Mouse (Mus musculus) kidney, postnatal 25 days (tissue): ENCODE measurements around the gene C1qtnf2.

Experiments
- DNase-seq, 2 experiments: peaks; one replicate each; pipeline ENCODE4 v3.0.0; 2021; ENCODE audit warnings: mixed read lengths in 2 of 2

Gene C1qtnf2

GRCm38 (mm10) chr11:43474225-43474774 is at the start of gene C1qtnf2:
Gene C1qtnf2 (plus strand): TSS chr11:43474276.
- peak; percentile 59 to 65 for DNase-seq

- no peak for DNase-seq
These were observed 49.7 kb upstream of the C1qtnf2 start for GRCm38 (mm10) chr11:43424386-43424785.

DNA sequence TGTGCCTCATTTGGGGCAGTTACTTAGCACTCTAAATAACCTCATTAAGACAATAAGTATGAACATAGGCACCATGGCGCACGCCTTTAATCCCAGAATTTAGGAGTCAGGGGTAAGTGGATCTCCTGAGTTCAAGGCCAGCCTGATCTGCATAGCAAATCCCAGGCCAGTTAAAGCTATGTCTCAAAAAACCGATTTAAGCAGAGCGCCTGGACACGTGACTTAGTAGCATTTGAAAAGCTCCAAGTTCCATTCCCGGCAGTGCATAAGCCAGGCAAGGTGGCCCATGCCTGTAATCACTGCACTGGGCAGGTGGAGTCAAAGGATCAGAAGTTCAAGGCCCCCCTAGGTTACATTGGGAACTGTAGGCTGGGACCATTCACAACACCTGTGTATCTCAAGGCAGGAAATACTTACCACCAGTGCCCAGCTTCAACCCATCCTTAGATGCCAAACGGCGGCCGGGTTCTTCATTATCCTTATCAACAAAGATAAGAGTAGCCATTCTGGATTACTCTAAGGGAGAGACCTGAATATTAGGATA is 48.8 kb upstream of the C1qtnf2 start:
- no peak for DNase-seq

- DNase-seq = peak; percentile 88 to 94
These were observed 48.2 kb upstream of the C1qtnf2 start, which contains the start of gene Pttg1 for GRCm38 (mm10) chr11:43425824-43426413. Gene Pttg1 (minus strand): TSS chr11:43426251.

- DNase-seq = peak in 1 of 2 experiments; percentile 13
These were observed 47.6 kb upstream of the C1qtnf2 start for GRCm38 (mm10) chr11:43426414-43426884.

- peak; percentile 79 to 85 for DNase-seq
These were observed 40.6 kb upstream of the C1qtnf2 start, which contains the start of gene Slu7 for GRCm38 (mm10) chr11:43433254-43434023. Gene Slu7 (plus strand): TSS chr11:43433744.

GRCm38 (mm10) chr11:43434024-43434407 is 40.1 kb upstream of the C1qtnf2 start:
- DNase-seq = no peak

GRCm38 (mm10) chr11:43441121-43441520 is 33.0 kb upstream of the C1qtnf2 start:
- no peak for DNase-seq

DNA sequence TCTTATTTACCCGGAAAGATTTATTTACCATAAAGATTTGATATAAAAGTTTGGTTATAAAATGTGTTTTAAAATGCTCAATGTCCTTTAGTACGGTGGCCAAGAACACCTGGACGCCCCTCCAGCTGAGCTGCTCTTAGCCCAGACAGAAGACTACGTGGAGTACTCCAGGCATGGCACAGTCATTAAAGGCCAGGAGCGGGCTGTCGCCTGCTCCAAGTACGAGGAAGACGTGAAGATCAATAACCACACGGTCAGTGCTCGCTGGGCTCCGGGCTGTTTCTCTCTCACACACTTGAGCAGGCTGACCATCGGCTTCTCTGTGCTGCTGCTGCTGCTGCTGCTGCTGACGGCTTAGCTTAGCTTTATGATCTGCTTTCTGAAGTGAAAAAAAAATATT is 30.9 kb upstream of the C1qtnf2 start:
- DNase-seq = no peak

DNA sequence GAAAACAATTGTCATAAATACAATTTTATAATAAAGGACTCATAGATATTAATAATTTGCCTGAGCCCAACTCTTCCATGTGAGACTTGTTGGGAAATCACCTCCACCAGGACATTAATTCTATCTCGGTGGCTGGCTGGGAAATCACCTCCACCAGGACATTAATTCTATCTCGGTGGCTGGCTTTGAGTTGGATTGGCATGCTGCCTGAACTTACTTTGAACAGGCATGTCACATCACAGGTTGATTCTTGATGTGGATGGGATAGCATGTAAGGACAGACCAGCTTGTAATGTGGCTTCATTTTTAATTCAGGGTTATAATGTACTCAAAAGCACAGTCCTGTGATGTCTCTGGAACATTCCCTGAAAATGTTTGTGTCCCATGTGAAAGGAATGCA is 24.2 kb upstream of the C1qtnf2 start:
- no peak for DNase-seq

- no peak for DNase-seq
These were observed 22.8 kb upstream of the C1qtnf2 start for GRCm38 (mm10) chr11:43451322-43451721.

DNA sequence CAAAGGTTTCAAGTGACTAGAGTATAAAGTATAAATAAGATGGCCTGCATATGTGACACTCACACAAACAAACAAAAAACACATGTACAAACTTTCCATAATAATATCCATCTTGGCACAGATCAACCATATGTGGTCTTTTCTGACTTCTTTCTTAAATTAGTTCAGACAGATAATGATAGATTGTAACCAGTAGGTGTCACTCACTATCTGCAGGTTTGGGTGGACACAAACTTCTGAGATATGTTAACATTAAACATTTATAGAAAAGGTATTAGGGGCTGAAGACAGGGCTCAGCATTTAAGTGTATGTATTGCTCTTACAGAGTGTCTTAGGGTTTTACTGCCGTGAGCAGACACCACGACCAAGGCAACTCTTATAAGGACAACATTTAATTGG is 21.8 kb upstream of the C1qtnf2 start:
- DNase-seq = no peak

DNA sequence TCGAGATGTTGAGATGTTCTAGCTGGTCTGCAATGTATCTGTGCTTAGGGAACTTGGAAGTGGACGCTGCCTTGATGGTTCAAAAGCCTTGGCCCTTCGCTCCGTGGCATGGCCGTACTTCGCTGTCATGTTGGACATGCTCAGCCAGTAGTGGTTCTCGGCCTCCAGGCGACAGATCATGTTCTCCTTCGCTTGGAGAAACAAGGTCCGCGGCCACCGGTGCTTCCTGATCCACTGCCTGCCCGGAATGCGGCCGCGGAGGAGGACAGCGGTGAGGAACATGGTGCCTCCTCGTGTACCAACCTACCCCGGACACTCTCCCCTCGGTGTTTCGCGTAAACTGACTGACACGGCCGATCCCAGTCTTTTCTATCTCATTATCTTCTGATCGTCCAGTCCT is 10.9 kb upstream of the C1qtnf2 start:
- no peak for DNase-seq

DNA sequence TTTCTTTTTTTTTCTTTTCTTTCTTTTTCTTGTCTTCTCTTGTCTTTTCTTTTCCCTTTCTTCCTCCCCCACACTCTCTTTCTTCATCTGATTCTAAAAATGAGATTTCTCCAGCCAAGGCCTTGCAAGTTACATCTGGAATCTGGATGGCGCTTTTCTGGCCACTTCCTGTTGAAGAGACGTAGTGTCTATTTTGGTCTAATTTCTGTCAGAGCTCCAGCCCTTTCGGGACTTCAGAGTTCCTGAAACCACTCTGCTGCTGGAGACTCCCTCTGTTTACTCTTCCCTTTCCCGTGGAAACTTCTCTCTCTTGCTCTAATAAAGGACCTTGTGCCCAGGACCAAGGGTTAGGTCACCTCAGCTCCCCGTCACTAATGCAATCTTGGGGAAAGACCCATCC is 4.0 kb upstream of the C1qtnf2 start:
- peak; percentile 46 to 60 for DNase-seq

GRCm38 (mm10) chr11:43470881-43471820 is 2.9 kb upstream of the C1qtnf2 start:
- no peak for DNase-seq

DNA sequence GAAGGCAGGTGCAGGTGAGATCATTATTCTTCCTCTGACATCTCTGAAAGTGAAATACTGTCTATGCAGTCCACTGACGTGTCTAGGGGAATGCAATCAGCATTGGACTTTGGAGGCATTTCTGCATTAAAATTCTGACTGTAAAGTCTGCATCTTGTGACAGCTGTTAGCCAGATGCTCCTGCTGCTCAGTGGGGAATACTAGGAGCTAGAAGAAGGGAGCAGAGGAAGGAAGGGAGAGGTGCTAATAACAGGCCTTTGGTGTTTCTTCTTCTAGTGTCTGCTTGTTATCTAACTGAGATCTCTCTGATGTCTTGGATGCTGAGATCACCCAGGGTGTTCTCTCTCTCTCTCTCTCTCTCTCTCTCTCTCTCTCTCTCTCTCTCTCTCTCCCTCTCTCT is 961 bp upstream of the C1qtnf2 start:
- DNase-seq = no peak

GRCm38 (mm10) chr11:43473635-43474224 is 346 bp upstream of the C1qtnf2 start:
- no peak for DNase-seq

DNA sequence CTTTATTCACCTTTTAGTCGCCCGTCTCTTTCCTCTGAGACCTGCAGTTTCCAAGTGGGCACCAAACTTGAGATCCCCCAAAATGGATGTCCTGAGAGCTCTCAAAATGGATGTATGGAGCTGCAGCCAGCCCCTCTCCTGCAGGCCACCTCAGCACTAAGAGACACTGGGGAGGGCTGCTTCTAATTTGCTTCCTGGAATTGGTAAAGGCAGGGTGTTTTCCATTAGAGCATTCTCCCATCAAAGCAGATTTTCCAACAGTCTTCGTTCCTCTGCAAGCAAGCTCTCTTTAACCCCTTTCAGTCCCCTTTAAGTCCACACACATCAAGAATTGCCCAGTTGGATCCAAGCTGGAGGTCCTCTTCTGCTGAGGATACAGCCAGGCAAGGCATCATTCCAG is 5.3 kb downstream of the C1qtnf2 start:
- no peak for DNase-seq

DNA sequence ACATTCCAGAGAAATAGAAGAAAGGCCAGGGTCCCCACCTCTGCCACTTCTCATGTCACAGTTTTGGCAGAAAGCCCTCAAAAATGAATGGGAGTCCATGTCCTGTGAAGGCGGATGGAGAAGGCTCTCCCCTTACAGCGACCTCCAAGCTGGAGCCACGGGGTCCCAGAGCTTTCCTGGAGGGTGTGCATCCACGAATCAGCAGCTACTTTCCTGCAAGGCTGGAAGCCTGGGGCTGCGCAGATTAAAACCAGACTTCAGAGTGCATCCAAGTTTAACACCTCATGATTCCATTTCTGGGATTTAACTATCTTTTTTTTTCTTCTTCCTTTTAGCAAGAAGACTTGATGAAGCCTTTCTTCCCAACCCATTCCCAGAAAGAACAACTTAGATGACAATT is 6.5 kb downstream of the C1qtnf2 start:
- no peak for DNase-seq

GRCm38 (mm10) chr11:43481672-43482522 is 7.8 kb downstream of the C1qtnf2 start:
- DNase-seq = no peak
